Mouse (Mus musculus): ENCODE data around the gene R3hdm2. TPM values are rescaled to one million over a fixed set of nuclear protein-coding genes. Genes with fewer than 3 reads are reported as not detected.

The R3hdm2 gene
- polyA plus RNA-seq, 1 experiment: 31.0 TPM

DNA sequence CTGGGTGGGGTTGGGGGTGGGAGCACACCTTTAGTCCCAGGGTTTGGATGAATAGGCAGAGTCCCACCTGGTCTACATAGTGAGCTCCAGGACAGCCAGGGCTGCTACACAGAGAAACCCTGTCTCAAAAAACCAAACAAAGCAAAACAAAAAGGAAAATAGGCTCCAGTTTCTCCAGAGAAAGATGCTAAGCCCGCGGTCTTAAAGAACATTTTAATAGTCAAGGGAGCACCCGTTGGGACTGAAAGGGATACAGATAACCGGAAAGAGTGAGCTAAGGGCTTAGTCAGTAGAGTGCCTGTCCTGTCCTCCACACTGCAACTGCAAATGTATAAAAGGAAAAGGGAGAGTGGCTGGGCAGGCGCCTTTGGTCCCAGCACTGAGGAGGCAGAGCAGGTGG lies 13.0 kb upstream of the R3hdm2 start:
- Histone ChIP-seq H3K36me3 (ENCODE audit: control insufficient read depth, insufficient read depth) (no peaks in the 10 kb centered on the region), H3ac (ENCODE audit: control insufficient read depth, insufficient read length, low read depth) (no peak overlapping the region), H3K79me2 (ENCODE audit: control insufficient read depth, insufficient read depth) (no peaks in the 10 kb centered on the region), H3K4me3 (ENCODE audit: insufficient read depth, poor library complexity, severe bottlenecking) (no peak overlapping the region), H3K79me3 (ENCODE audit: low read depth) (no peaks in the 10 kb centered on the region), H3K27me3 (ENCODE audit: control insufficient read depth, insufficient read depth, insufficient read length) (peaks cover 11% of the 10 kb centered on the region)
- TF ChIP-seq MYOD1 (IDR thresholded peaks at IDR 0.05; ENCODE audit: control insufficient read depth, insufficient read length, low read depth) (no peak), USF1 (IDR thresholded peaks at IDR 0.05; ENCODE audit: low read depth) (no peak), CTCF (IDR thresholded peaks at IDR 0.05; ENCODE audit: control insufficient read depth, insufficient read depth, insufficient read length) (no peak), CEBPB (IDR thresholded peaks at IDR 0.05; ENCODE audit: low read depth) (no peak), MAX (IDR thresholded peaks at IDR 0.05) (no peak), MYOG (IDR thresholded peaks at IDR 0.05; ENCODE audit: control insufficient read depth, extremely low read depth, insufficient read length) (no peak)

GRCm38 (mm10) chr10:127368273-127368672 lies 11.9 kb upstream of the R3hdm2 start:
- Histone ChIP-seq H3K79me2 (ENCODE audit: control insufficient read depth, insufficient read depth) (no peaks in the 10 kb centered on the region), H3K27me3 (ENCODE audit: control insufficient read depth, insufficient read depth, insufficient read length) (peaks cover 11% of the 10 kb centered on the region), H3K79me3 (ENCODE audit: low read depth) (no peaks in the 10 kb centered on the region), H3K4me3 (ENCODE audit: insufficient read depth, poor library complexity, severe bottlenecking) (no peak overlapping the region), H3K36me3 (ENCODE audit: control insufficient read depth, insufficient read depth) (no peaks in the 10 kb centered on the region), H3ac (ENCODE audit: control insufficient read depth, insufficient read length, low read depth) (no peak overlapping the region)
- TF ChIP-seq USF1 (IDR thresholded peaks at IDR 0.05; ENCODE audit: low read depth) (no peak), CEBPB (IDR thresholded peaks at IDR 0.05; ENCODE audit: low read depth) (no peak), MYOD1 (IDR thresholded peaks at IDR 0.05; ENCODE audit: control insufficient read depth, insufficient read length, low read depth) (no peak), FOSL1 (IDR thresholded peaks at IDR 0.05; ENCODE audit: insufficient read depth, low read length, poor library complexity, severe bottlenecking) (no peak), CTCF (IDR thresholded peaks at IDR 0.05; ENCODE audit: control insufficient read depth, insufficient read depth, insufficient read length) (no peak), MYOG (IDR thresholded peaks at IDR 0.05; ENCODE audit: control insufficient read depth, extremely low read depth, insufficient read length) (no peak), MAX (IDR thresholded peaks at IDR 0.05) (no peak)

- no peaks in the 10 kb centered on the region for H3K79me3 ChIP-seq (ENCODE audit: low read depth)
- no peak within 1 kb of the TSS for H3K4me3 ChIP-seq (ENCODE audit: insufficient read depth, poor library complexity, severe bottlenecking)
- H3K36me3 ChIP-seq (ENCODE audit: control insufficient read depth, insufficient read depth): no peaks in the 10 kb centered on the region
- no peak for TF ChIP-seq CTCF (IDR thresholded peaks at IDR 0.05; ENCODE audit: control insufficient read depth, insufficient read depth, insufficient read length)
- TF ChIP-seq CEBPB (IDR thresholded peaks at IDR 0.05; ENCODE audit: low read depth): no peak
- no peak for TF ChIP-seq MAX (IDR thresholded peaks at IDR 0.05)
- no peak for TF ChIP-seq FOSL1 (IDR thresholded peaks at IDR 0.05; ENCODE audit: insufficient read depth, low read length, poor library complexity, severe bottlenecking)
- TF ChIP-seq MYOD1 (IDR thresholded peaks at IDR 0.05; ENCODE audit: control insufficient read depth, insufficient read length, low read depth): no peak
- TF ChIP-seq MYOG (IDR thresholded peaks at IDR 0.05; ENCODE audit: control insufficient read depth, extremely low read depth, insufficient read length): no peak
- no peak for TF ChIP-seq USF1 (IDR thresholded peaks at IDR 0.05; ENCODE audit: low read depth)
- peaks cover 11% of the 10 kb centered on the region for H3K27me3 ChIP-seq (ENCODE audit: control insufficient read depth, insufficient read depth, insufficient read length)
- no peaks in the 10 kb centered on the region for H3K79me2 ChIP-seq (ENCODE audit: control insufficient read depth, insufficient read depth)
- H3ac ChIP-seq (ENCODE audit: control insufficient read depth, insufficient read length, low read depth): no peak within 1 kb of the TSS
These were observed 10.0 kb upstream of the R3hdm2 start, which contains the start of gene Inhbc for GRCm38 (mm10) chr10:127369834-127370820. Gene Inhbc, minus strand, starts transcription at chr10:127370431.

GRCm38 (mm10) chr10:127371023-127371422 lies 9.1 kb upstream of the R3hdm2 start:
- H3K27me3 ChIP-seq (ENCODE audit: control insufficient read depth, insufficient read depth, insufficient read length): peaks cover 11% of the 10 kb centered on the region
- H3K4me3 ChIP-seq (ENCODE audit: insufficient read depth, poor library complexity, severe bottlenecking): no peak overlapping the region
- TF ChIP-seq CEBPB (IDR thresholded peaks at IDR 0.05; ENCODE audit: low read depth): no peak
- no peak for TF ChIP-seq USF1 (IDR thresholded peaks at IDR 0.05; ENCODE audit: low read depth)
- TF ChIP-seq MAX (IDR thresholded peaks at IDR 0.05): no peak
- no peak for TF ChIP-seq MYOG (IDR thresholded peaks at IDR 0.05; ENCODE audit: control insufficient read depth, extremely low read depth, insufficient read length)
- TF ChIP-seq CTCF (IDR thresholded peaks at IDR 0.05; ENCODE audit: control insufficient read depth, insufficient read depth, insufficient read length): no peak
- TF ChIP-seq FOSL1 (IDR thresholded peaks at IDR 0.05; ENCODE audit: insufficient read depth, low read length, poor library complexity, severe bottlenecking): no peak
- TF ChIP-seq MYOD1 (IDR thresholded peaks at IDR 0.05; ENCODE audit: control insufficient read depth, insufficient read length, low read depth): no peak
- H3K79me2 ChIP-seq (ENCODE audit: control insufficient read depth, insufficient read depth): no peaks in the 10 kb centered on the region
- H3K36me3 ChIP-seq (ENCODE audit: control insufficient read depth, insufficient read depth): no peaks in the 10 kb centered on the region
- H3K79me3 ChIP-seq (ENCODE audit: low read depth): no peaks in the 10 kb centered on the region
- no peak overlapping the region for H3ac ChIP-seq (ENCODE audit: control insufficient read depth, insufficient read length, low read depth)

DNA sequence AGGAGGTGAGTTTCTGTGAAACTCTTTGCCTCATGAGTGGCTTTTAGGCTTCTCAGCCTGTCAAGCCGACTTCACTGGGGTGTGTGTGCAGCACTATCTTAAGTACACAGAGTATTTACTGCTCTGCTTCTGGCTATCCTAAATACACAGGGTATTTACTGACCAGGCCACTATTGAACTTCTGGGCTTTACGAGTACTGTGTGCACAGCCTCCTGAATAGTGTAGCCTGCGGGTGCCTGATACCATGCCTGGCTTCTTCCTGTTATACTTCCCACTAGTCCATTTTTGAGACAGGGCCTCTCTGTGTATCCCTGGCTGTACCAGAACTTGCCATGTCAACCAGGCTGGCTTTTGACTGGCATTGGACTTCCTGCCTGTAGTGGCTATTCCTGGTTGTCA lies 2.4 kb upstream of the R3hdm2 start:
- Histone ChIP-seq H3K79me3 (ENCODE audit: low read depth) (peaks cover 9% of the 10 kb centered on the region), H3ac (ENCODE audit: control insufficient read depth, insufficient read length, low read depth) (no peak overlapping the region), H3K36me3 (ENCODE audit: control insufficient read depth, insufficient read depth) (no peaks in the 10 kb centered on the region), H3K4me3 (ENCODE audit: insufficient read depth, poor library complexity, severe bottlenecking) (no peak overlapping the region), H3K79me2 (ENCODE audit: control insufficient read depth, insufficient read depth) (peaks cover 18% of the 10 kb centered on the region), H3K27me3 (ENCODE audit: control insufficient read depth, insufficient read depth, insufficient read length) (no peaks in the 10 kb centered on the region)
- no peak for TF ChIP-seq USF1 (IDR thresholded peaks at IDR 0.05; ENCODE audit: low read depth)
- TF ChIP-seq CTCF (IDR thresholded peaks at IDR 0.05; ENCODE audit: control insufficient read depth, insufficient read depth, insufficient read length): no peak
- TF ChIP-seq MYOD1 (IDR thresholded peaks at IDR 0.05; ENCODE audit: control insufficient read depth, insufficient read length, low read depth): no peak
- no peak for TF ChIP-seq FOSL1 (IDR thresholded peaks at IDR 0.05; ENCODE audit: insufficient read depth, low read length, poor library complexity, severe bottlenecking)
- no peak for TF ChIP-seq MYOG (IDR thresholded peaks at IDR 0.05; ENCODE audit: control insufficient read depth, extremely low read depth, insufficient read length)
- no peak for TF ChIP-seq CEBPB (IDR thresholded peaks at IDR 0.05; ENCODE audit: low read depth)
- TF ChIP-seq MAX (IDR thresholded peaks at IDR 0.05): no peak

All from C2C12 (cell line).